Mouse (Mus musculus): ENCODE data around the gene Mylk4.

Mylk4 gene

DNA sequence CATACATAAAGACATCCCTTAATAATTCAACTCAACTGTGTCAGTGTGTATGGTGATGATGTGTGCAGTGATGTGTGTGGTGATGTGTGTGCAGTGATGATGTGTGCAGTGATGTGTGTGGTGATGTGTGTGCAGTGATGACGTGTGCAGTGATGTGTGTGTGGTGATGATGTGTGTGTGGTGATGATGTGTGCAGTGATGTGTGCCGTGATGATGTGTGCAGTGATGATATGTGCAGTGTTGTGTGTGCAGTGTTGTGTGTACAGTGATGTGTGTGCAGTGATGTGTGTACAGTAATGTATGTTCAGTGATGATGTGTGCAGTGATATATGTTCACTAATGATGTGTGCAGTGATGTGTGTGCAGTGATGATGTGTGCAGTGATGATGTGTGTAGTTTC is 75.9 kb downstream of the Mylk4 start:
- DNase-seq (ENCODE audit: low spot score in 2 of 2), result no peak

DNA sequence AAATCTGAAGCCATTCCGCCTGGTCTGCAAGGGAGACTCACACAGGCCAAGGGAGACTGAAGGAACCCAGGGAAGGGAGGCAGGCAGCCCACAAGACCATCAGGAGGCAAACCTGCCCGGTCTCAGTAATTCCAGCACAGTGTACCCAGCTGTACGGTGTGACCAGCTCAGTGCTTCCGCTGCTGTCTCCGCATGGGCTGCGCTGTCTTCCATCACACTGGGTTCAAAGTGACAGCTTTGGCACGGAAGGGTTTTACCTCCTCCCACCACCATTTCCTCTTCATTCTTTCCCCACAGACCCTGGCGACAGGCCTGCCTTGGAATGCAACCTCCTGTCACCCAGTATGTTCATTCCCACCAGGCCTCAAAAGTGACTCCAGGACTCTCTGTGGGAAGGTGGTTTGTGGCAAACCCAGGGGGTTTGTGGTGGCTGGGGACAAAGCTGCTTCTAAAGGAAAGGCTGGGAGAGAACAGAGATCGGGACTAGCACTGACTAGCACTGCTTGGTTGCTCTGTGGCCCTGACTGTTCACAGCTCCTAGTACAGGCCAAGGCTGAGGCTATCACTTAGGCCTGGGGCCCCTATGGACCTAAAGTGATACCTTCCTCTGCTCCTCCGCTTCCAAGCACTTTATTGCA is 77.0 kb downstream of the Mylk4 start:
- no peak for DNase-seq (ENCODE audit: low spot score in 2 of 2)

DNA sequence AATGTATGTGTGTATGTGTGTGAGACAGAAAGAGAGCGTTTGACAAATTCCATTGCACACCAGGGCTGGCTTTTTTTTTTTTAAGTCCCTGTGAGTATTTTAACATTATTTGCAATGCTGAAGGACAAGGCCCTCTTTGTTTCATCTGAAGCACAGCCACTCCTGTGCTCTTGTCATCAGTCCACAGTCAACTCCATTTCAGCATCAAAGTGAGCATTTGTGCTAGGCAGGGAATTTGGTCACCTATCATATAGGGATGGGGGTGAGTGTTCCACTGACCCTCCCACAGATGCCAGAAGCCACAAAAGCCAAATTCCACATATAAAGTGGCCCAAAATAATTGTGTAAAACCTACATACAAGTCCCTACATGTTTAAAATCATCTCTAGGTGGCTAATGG is 78.4 kb downstream of the Mylk4 start:
- no peak for DNase-seq (ENCODE audit: low spot score in 2 of 2)

DNA sequence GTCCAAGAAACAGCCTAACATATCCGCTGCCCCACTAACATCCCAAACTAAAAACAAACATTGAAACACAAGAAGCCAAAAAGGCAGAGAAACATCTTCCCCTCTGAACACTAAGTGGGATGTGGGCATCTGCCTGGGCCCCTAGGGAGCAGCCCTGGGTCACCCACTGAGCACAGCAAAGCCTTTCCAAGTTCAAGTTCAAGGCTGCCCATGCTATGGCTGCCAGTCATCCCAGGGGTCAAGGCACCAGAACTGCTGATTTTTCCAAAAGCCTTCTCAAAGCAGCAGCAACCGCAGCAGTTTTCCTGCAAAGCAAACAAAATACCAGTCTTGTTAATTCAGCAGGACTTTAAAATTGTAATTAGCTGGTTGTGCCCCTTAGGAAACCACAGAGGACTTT is 78.8 kb downstream of the Mylk4 start:
- no peak for DNase-seq (ENCODE audit: low spot score in 2 of 2)

DNA sequence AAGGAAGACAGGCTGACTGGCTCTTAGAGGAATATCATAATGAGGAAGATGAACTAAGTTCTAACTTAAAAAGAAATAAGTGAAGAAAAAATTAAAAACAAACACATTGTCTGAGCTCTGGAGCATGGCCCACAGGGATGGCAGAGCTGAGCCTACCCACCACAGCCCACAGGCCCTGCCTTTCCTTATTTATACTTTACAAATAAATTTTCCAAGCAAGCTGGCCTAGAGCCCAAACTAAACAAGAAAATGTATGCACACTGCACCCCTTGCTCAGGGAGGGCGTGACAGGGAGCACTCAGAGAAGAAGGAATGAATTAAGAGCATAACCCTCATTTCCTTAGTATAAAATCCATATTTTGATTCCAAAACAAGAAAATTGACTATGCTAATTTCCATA is 82.2 kb downstream of the Mylk4 start:
- no peak for DNase-seq (ENCODE audit: low spot score in 2 of 2)

DNA sequence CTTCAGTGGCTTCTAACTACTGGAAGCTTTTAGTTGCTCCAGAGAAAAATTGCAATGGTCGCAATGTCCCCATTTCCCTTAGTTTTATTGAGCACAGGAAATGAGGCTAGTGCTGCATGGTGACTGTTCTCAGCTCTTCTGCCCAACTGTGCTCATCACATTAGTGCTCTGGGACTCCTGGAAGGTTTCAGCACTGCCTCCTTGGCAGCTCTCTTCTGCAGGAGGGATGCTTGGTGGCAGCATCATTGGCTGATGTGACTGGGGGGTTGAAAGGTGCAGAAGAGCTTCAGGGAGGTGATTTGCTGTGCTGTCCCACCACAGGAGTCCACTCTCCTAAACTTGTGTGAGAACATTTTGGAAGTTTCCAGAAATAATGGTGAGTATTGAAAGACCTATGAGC is 84.4 kb downstream of the Mylk4 start:
- DNase-seq (ENCODE audit: low spot score in 2 of 2), result no peak

DNA sequence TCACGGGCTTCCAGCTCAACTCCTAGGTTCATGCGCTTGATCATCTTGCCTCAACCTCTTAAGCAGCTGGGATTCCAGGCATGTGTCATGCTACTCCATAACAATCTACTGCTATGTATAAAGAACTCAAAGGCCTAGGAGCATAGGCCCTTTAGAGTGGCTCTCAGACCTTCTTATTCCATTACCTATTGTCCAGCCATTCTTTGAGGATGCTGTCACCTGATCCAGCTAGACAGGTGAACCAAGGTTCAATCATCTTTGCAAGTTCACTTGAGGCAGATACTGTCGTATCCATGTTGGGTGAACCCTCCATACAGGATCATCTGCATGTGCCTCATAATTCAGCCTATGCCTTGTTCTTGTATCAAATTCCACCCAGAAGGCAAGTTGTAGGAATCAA is 84.8 kb downstream of the Mylk4 start:
- DNase-seq (ENCODE audit: low spot score in 2 of 2), result no peak

DNA sequence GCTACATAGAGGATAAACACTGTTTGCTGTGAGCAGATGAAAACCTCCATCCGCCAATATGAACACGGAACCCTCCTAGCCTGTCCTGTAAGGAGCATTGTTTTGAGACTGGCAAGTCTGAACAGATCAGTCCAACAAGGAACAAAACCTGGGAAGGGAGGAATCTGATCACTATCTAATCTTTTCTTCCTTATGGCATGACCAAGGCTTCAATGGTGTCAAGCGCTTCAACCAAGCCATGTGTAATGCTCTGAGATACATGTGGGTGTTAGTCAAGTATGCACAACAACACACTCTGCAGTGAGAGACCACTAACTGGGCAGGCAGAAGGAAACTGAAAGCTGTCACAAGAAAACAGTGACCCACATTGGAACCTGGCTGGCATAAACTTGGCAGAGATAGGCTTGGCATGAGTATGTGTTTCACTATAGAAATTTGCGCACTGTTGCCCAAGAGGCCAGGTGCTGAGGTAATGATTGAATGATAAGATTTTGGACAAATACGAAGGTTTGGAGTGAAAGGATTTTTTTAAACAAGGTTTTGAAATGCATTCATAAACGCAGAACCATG is 89.8 kb downstream of the Mylk4 start:
- DNase-seq (ENCODE audit: low spot score in 2 of 2), result no peak

DNA sequence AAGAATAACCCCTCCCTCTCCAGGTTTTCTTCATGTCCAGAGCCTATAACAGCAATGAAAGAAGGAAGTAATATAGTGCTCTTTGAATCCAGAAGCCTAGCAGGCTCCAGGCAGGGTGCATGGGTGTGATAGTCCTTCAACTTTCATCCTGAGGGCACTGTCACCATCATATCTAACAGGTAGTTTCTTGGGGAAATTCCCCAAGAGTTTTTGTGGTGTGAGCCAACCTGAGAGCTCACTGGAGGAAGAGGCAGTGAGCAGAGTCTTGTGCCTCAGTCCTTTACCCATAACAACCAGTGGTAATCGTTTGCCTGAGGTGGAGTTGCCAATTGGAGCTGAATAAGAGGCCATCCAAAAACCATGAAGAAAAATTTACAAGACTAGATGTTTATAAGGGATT is 91.2 kb downstream of the Mylk4 start:
- no peak for DNase-seq (ENCODE audit: low spot score in 2 of 2)

DNA sequence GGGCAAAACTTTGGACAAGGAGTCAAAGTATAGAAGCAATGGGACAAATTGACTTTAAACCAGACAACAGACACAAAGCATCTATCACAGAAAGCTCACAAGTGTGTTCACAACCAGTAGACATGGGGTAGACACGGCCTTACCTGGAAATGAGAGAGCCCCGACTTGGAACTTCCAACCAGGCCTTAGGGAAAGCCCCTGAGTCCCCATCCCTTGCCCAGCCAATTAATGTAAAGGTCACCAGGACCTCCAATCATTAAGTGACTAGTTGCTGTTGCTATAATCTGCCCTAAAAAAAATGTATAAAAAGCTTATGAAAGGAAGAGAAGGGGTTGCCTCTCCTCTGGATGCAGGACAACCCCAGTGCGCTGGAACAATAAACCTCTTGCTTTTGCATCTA is 93.5 kb downstream of the Mylk4 start:
- DNase-seq (ENCODE audit: low spot score in 2 of 2), result no peak

DNA sequence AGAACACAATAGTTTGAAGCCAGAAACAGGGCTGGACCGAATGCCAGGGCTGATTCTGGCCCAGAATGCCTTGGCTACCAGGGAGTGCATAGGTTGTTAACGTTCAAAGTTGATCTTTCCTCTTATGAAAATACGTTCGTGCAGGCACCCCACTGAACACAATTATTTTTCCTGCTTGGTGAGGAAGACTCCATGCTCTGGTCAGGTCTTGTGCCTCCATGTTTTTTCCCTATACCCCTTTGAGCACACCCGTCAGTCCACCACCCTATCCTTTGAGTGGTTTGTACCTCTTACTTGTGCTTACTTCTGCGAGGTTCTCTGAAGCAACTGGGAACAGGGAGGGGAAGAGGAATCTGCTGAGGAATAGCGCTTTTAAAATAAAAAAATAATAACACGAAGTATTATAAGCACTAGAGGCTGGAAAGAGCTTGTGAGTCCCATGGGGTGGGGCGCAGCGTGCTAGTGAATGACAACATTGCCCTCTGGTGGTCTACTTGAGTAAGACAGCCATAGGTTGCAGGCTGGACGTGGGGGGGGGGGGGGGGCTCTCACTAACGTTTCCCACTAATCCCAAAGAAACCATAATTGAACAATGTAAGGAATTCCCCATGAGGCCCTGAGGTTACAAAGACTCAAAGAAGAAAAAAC is 102.8 kb downstream of the Mylk4 start:
- DNase-seq (ENCODE audit: low spot score in 2 of 2), result peak; percentile 10 to 41

DNA sequence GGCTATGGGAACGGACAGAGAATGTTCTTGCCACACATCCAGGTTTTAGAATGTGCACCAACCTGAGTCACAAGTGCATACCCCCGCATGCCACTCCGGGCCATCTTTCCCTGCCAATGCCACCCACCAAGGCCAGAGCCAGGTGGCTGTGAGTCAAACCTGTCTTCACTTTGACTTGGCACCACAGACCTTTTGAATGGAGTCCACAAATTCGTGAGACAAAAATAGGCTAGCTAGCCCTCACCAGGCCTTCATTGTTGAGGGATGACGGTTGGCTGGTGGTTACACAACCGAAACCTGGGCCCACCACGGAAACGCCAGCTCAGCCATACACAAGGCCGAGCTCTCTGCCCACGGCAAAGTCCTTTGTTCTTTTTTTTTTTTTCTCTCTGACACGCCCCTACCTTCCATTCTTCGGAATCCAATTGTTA is 103.6 kb downstream of the Mylk4 start:
- no peak for DNase-seq (ENCODE audit: low spot score in 2 of 2)

DNA sequence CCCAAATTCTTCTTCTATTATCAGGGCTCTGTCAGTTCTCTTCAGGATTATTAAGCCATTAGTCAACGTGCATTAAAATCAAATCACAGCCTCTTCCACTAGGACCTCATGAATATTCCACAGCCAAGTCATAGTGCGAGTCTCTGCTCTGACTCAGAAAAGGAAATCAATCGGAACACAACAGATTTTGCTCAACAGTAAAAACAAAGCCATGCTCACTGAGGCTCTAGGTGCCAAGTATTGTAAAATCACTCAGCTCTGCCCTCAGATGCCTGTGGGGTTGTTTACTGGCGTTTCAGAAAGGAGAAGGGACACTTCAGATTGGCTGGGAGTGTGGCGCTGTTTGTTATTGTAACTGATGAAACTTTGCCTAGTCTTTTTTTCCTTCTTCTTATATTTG is 104.8 kb downstream of the Mylk4 start:
- no peak for DNase-seq (ENCODE audit: low spot score in 2 of 2)

DNA sequence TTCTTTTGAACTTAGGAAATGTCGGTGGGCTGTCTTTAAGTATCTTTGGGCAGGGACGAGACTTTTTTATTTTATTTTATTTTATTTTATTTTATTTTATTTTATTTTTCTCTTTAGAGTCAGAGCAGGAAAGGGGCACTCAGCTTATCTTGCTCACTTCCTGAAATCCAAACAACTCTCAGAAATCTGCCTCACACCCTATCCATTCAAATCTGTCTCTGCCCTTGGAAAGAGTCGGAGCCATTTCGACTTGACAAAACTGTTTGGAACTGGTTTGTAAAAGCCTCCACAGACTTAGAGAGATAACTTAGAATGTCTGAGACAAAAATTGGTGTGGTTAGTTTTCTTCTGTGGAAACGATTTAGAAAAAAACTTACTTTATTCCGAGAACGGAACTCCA is 113.0 kb downstream of the Mylk4 start:
- no peak for DNase-seq (ENCODE audit: low spot score in 2 of 2)

DNA sequence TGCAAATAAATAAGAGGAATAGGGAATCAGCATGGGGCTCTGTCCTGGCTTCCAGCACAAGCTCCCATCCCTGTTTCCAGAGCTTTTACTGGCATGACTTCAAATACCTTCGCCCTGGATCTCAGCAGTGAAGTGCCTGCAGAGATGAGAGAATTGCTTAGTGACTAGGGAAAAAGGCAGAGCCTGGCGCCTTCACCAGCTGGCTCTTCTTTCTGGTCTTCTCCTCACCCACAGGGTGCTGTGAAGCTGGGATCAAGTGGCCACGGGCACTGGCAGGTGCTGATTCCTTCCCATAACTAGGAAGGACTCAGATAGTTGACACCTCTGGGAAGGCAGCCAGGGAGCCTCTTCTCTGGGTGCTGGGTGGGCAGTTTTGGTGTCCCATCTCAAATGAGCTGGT is 115.5 kb downstream of the Mylk4 start:
- DNase-seq (ENCODE audit: low spot score in 2 of 2), result no peak

DNA sequence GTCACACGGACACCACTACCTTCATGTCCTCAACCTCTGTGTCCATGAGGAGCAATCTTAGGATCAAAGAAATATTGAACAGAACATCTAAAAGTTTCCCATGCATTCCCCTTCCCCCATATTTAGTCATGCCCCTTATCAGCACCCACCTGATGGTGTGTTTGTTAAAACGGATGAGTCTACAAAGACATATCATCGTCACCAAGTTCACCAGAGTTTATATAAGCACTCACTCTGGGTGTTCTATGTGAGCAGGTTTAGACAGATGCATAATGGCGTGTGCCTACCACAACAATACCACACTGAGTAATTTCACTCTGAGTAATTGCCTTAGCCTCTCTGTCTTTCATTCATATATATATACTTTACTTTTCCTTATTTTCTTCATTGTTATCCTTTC is 116.4 kb downstream of the Mylk4 start:
- no peak for DNase-seq (ENCODE audit: low spot score in 2 of 2)

DNA sequence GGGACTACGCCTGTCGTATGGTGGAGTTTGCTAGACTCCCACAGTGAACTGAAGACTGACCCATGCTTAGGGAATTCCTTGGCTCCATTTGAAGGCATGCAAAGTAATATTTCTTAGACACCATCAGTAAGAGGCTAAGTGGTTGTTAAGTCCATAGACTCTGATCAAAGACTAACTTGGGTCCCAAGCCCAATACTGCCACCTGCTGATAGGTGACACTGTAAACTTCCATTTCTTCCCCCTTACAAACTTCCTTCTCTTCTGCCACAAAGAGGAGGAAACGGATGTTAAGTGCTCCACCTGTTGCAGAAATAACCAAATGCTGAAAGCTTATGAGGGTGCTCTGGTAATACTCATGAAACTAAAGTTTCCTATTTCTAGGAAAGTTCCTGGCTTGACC is 121.7 kb downstream of the Mylk4 start:
- peak in 1 of 2 experiments; percentile 14 for DNase-seq (ENCODE audit: low spot score in 2 of 2)

DNA sequence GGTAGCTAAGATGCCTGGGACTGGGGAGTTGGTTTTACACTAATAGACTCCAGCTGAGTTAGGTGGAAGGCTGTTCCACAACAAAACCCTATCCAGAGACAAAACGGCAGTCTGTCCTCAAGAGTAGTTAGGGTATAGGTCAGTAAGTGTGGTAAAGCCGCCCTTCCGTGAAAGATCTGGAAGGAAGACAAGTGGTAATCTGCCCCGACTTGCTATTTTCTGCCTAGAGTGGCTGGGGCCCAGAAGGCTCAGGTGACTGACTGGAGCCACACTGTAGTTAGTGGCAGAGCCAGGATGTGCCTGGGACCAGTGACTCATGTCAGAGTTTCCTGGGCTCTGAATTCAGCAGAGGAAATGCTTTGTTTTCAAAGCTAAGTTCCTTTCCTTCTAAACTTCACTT is 123.5 kb downstream of the Mylk4 start:
- no peak for DNase-seq (ENCODE audit: low spot score in 2 of 2)

DNA sequence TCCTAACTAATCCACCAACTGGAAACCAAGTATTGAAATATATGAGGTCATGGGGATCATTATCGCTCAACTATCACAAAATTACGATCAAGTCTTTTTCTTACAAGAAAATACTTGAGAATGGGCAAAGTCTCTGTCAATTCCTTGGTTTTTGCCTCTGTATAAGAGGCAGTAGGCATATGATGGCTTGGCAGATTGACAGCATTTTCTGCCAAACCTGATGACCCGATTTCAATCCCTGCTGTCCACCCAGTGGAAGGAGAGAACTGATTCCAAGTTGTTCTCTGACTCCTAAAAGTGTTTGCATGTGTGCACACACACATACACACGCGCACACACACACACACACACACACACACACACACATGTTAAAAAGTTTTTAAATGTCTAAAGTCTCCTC is 124.5 kb downstream of the Mylk4 start:
- DNase-seq (ENCODE audit: low spot score in 2 of 2), result no peak

DNA sequence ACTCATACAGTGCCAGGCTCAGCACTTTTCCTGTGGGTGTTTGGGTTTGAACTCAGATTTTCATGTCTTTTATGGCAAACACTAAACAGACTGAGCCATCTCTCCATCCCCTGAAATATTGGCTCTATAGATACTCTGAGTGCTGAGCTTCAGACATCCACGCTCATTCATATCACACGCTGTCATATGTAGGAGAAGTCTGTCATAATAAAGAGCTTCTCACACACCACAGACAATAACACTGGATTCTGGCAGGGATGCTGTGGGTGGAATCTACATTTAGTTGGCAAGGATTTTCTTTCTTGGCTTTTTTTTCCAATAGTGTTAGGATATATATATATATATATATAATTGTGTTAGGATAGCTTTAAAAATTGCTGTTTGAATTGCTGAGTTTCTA is 126.2 kb downstream of the Mylk4 start:
- DNase-seq (ENCODE audit: low spot score in 2 of 2), result no peak
